Mouse (Mus musculus): ENCODE measurements at regions not wholly inside any gene's neighbourhood (a gene's known extent, or its start where the extent isn't known, plus 50 kb on each side); places are given as distances from the start of the nearest gene placed in this dataset.

DNA sequence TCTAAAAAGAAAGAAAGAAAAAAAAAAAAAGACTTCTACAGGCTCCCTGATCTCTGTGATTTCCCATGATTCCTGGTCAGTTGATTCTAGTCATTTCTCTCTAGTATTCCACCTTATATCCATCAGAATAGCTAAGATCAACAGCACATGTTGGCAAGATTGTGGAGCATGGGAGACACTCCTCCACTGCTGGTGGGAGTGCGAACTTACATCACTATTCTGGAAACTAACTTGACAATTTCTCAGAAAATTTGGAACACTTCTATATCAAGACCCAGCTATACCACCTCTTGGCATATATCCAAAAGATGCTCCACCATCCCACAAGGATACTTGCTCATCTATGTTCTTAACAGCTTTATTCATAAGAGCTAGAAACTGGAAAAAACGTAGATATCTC is 3266.0 kb upstream of the Lrrc6 start:
- no peak for DNase-seq

DNA sequence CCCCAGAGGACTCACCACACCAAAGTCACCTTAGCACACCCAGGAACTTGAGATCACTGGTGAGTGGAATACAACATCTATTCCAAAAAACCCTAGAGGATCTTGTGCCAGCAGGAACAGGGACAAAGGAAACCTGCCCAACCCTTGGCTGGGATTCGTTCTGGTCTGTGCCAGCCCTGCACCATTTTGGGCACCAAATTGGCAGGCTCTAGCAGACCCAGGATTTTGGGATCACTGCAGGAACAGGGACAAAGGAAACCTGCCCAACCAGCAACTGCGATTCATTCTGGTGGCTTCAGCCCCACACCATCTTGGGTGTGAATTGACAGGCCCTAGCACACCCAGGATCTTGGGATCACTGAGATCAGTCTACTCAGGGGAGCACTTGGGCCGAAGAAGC is 3251.9 kb upstream of the Lrrc6 start:
- peak; percentile 20 to 57 for DNase-seq

DNA sequence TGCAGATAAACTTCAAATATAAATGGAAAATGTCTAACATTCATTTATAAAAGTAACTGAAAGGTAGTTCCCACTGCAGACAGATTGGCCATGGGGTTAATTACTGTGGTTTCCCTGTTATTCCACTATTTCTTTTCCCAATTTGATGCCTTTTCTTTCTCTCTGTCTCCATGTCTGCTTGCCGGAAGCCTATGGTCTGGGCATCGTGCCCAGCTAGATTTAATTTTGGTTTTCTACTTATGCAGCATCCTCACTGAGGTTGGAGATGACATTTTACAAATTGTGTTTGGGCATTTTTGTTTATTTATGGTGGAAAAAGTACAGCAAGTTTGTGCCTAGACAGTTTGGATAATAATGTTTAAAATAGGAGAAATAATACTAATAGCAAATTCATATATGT is 3214.0 kb upstream of the Lrrc6 start:
- peak; percentile 5 to 41 for DNase-seq

DNA sequence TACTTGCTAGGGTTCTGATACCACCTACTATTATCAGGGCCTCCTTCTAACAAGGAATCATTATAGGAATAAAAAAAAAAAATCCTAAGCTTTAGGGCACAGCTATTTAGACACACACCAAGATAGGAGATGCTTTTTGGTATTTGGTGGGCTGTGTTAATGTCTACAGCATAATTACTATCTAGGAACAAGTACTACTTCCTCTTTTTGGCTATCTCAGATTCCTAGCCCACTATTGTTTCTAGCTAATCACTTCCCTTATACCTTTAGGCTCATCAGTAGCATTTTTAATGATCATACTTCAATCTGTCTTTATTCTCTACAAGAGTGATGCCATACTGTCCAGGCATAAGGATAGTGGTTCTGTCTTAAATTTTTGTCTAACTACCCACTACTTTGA is 3213.2 kb upstream of the Lrrc6 start:
- no peak for DNase-seq

DNA sequence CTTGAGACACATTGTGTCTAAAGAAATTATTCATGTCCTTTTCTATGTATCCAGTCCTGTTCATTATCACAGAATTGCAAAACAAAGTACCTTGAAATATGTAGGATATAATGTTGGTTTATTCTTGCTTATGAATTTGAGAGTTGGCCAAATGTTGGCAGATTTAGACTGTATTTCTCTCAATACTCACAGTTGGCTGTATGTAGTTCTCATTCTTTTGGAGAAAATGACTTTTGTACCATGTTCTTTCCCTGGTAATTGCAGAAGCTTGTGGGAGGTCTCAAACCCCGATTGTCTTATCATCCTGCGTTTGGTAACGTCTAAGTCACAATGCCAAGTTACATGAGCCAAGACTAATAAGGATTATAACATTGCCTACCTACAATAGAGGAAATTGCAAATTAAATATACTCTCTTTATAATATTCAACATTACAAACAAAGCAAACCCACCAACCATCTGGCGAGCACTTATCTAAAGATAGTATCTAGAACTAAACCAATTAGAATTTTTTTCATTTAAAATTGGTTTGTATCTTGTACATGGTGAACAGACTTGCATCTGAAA is 3195.0 kb upstream of the Lrrc6 start:
- DNase-seq: no peak

DNA sequence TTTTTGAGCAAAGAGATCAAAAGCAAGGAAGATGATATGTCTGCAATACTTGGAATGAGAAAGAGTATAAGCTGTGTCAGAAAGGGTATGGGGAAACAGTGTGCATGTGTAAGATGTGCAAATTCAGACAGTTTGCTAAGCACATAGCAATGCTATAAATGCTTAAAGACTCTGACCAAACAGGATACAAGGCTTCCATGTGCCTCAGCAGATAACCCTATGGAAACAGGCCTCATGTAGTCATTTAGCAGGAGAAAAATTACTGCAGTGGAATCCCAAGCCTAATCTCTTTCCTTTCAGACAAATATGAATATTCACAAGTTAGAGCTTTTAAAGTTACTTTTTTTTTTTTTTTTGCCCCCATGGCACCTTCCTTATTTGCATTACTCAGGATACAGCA is 3189.8 kb upstream of the Lrrc6 start:
- DNase-seq: no peak

All from cerebellum, postnatal 25 days (tissue).